In genomic region chr3:145576482-145576822, GRCm38 (mm10) we compare ENCODE assay signal across 8 mouse cellular contexts. TPM values are rescaled to one million over a fixed set of nuclear protein-coding genes. Genes with fewer than 3 reads are reported as not detected.
DNase-seq lines count a peak whose midpoint lies in the region; ATAC-seq lines count a peak whose summit lies in the region.

No protein-coding gene starts in this region.

- no peak for ATAC-seq in kidney, embryonic 15.5 days (replicated peaks; ENCODE audit: low FRiP score)
- ATAC-seq in embryonic facial prominence, embryonic 12.5 days (ENCODE audit: insufficient number of reproducible peaks, insufficient read depth, low FRiP score, low TSS enrichment): no peak
- ATAC-seq in neural tube, embryonic 12.5 days (ENCODE audit: low FRiP score, low read depth): no peak; the same call in 1 of the 2 replicates

- DNase-seq in kidney, postnatal 36 days: no peak
- DNase-seq in limb, embryonic 10.5 days (ENCODE audit: low spot score): peak; percentile 34
- no peak for DNase-seq in layer of hippocampus, postnatal 25 days (ENCODE audit: extremely low spot score in 1 of 2, low spot score in 1 of 2)
- no peak for DNase-seq in embryo, embryonic 9.5 days (ENCODE audit: extremely low spot score)
- DNase-seq in cerebellum, adult 9-11 months: no peak

- H3K27ac ChIP-seq in kidney, embryonic 15.5 days: peak overlapping the region; percentile 81
- H3K27ac ChIP-seq in embryonic facial prominence, embryonic 12.5 days: peak overlapping the region; percentile 57; the same call in 1 of the 2 replicates
- peak overlapping the region; percentile 82 for H3K27ac ChIP-seq in limb, embryonic 10.5 days
- no peak overlapping the region for H3K27ac ChIP-seq in neural tube, embryonic 12.5 days

- WGBS in kidney, embryonic 15.5 days: 0% methylated on average over 11 of the region's 11 CpGs
- WGBS in embryonic facial prominence, embryonic 12.5 days: under 1% methylated on average over 11 of the region's 11 CpGs
- under 1% methylated on average over 11 of the region's 11 CpGs for WGBS in limb, embryonic 10.5 days
- WGBS in neural tube, embryonic 12.5 days: under 1% methylated on average over 11 of the region's 11 CpGs

- no peaks in the 10 kb centered on the region for H3K9me3 ChIP-seq in kidney, embryonic 15.5 days (replicated peaks)
- H3K9me3 ChIP-seq in embryonic facial prominence, embryonic 12.5 days: no peaks in the 10 kb centered on the region
- H3K9me3 ChIP-seq in limb, embryonic 10.5 days (replicated peaks): no peaks in the 10 kb centered on the region
- no peaks in the 10 kb centered on the region for H3K9me3 ChIP-seq in neural tube, embryonic 12.5 days

- H3K4me3 ChIP-seq in kidney, embryonic 15.5 days (replicated peaks): peak overlapping the region; percentile 77
- peak overlapping the region; percentile 74 for H3K4me3 ChIP-seq in embryonic facial prominence, embryonic 12.5 days
- H3K4me3 ChIP-seq in limb, embryonic 10.5 days: peak overlapping the region; percentile 84
- peak overlapping the region; percentile 69 for H3K4me3 ChIP-seq in neural tube, embryonic 12.5 days

- H3K9ac ChIP-seq in kidney, embryonic 15.5 days: peak overlapping the region; percentile 65
- H3K9ac ChIP-seq in embryonic facial prominence, embryonic 12.5 days: peak overlapping the region; percentile 73
- peak overlapping the region; percentile 61 for H3K9ac ChIP-seq in neural tube, embryonic 12.5 days

- no peaks in the 10 kb centered on the region for H3K27me3 ChIP-seq in kidney, embryonic 15.5 days
- no peaks in the 10 kb centered on the region for H3K27me3 ChIP-seq in embryonic facial prominence, embryonic 12.5 days
- H3K27me3 ChIP-seq in limb, embryonic 10.5 days (ENCODE audit: low read depth, poor library complexity, severe bottlenecking): no peaks in the 10 kb centered on the region
- H3K27me3 ChIP-seq in neural tube, embryonic 12.5 days (replicated peaks): no peaks in the 10 kb centered on the region

- H3K36me3 ChIP-seq in kidney, embryonic 15.5 days: peaks cover 29% of the 10 kb centered on the region
- H3K36me3 ChIP-seq in embryonic facial prominence, embryonic 12.5 days: peaks cover 27% of the 10 kb centered on the region
- peaks cover 39% of the 10 kb centered on the region for H3K36me3 ChIP-seq in limb, embryonic 10.5 days
- peaks cover 27% of the 10 kb centered on the region for H3K36me3 ChIP-seq in neural tube, embryonic 12.5 days

- H3K4me2 ChIP-seq in kidney, embryonic 15.5 days: peak overlapping the region; percentile 86
- peak overlapping the region; percentile 89 for H3K4me2 ChIP-seq in embryonic facial prominence, embryonic 12.5 days (replicated peaks)
- H3K4me2 ChIP-seq in neural tube, embryonic 12.5 days (replicated peaks): peak overlapping the region; percentile 75

- peaks cover 12% of the 10 kb centered on the region for H3K4me1 ChIP-seq in kidney, embryonic 15.5 days
- H3K4me1 ChIP-seq in embryonic facial prominence, embryonic 12.5 days: peaks cover 10% of the 10 kb centered on the region
- H3K4me1 ChIP-seq in limb, embryonic 10.5 days: peaks cover 13% of the 10 kb centered on the region
- peaks cover 8% of the 10 kb centered on the region for H3K4me1 ChIP-seq in neural tube, embryonic 12.5 days

RNA-seq across cellular contexts. Expression of gene Znhit6, which starts 0.4 kb away (rescaled TPM):
- 36.4 and 37.2 TPM in 2 replicates for polyA plus RNA-seq in kidney, embryonic 15.5 days (2015; fragmentation: Nextera tagmentation; extraction: Ambion mirVana)
- 48.1 and 53.1 TPM in 2 replicates for polyA plus RNA-seq in embryonic facial prominence, embryonic 12.5 days (2016; fragmentation: Nextera tagmentation; extraction: Ambion mirVana)
- 43.9 and 44.0 TPM in 2 replicates for polyA plus RNA-seq in limb, embryonic 10.5 days (2016; fragmentation: Nextera tagmentation; extraction: Ambion mirVana)
- 38.4 and 40.4 TPM in 2 replicates for polyA plus RNA-seq in neural tube, embryonic 12.5 days (2016; fragmentation: Nextera tagmentation; extraction: Ambion mirVana)
- total RNA-seq in layer of hippocampus, postnatal 25 days (2021): 10 to 100 TPM; 14.9 to 17.2 TPM
